Mouse (Mus musculus) neural tube, embryonic 14.5 days (tissue): ENCODE data around the gene Dctd. TPM values are rescaled to one million over a fixed set of nuclear protein-coding genes. Genes with fewer than 3 reads are reported as not detected.

ENCODE experiments used
- ATAC-seq: fragments of 200-750 bp; cut with Nextera tagmentation; 2 replicates; pipeline ENCODE4 v1.8.0; 2017; ENCODE audit warnings: low read depth, mild to moderate bottlenecking, moderate TSS enrichment, moderate library complexity
- H3K27ac ChIP-seq: fragments of 300-500 bp; sonication (generic); 2 replicates; pipeline ENCODE4 v1.5.1; 2014; ENCODE audit warnings: low read depth, mild to moderate bottlenecking, control low read depth, low read length, moderate library complexity, mixed read lengths
- H3K27me3 ChIP-seq: fragments of 300-500 bp; sonication (generic); 2 replicates; pipeline ENCODE4 v1.6.1; 2014; ENCODE audit warnings: low read length; ENCODE audit not compliant: control insufficient read depth, insufficient read depth
- H3K36me3 ChIP-seq: fragments of 300-500 bp; sonication (generic); 2 replicates; pipeline ENCODE4 v1.6.1; 2014; ENCODE audit warnings: low read length, mixed read lengths; ENCODE audit not compliant: control insufficient read depth, insufficient read depth
- H3K4me1 ChIP-seq: fragments of 300-500 bp; sonication (generic); 2 replicates; pipeline ENCODE4 v1.6.1; 2014; ENCODE audit warnings: low read length; ENCODE audit not compliant: control insufficient read depth, insufficient read depth
- H3K4me2 ChIP-seq: fragments of 300-500 bp; sonication (generic); 2 replicates; pipeline ENCODE4 v1.6.1; 2014; ENCODE audit warnings: mild to moderate bottlenecking, low read depth, low read length, control low read depth
- H3K4me3 ChIP-seq: fragments of 300-500 bp; sonication (generic); 2 replicates; pipeline ENCODE4 v1.5.1; 2014; ENCODE audit warnings: low read depth, low read length, control low read depth, mixed read lengths
- H3K9ac ChIP-seq: fragments of 300-500 bp; sonication (generic); replicated peaks from 2 replicates; pipeline ENCODE4 v1.6.1; 2014; ENCODE audit warnings: low read depth, mild to moderate bottlenecking, control low read depth, low read length, mixed read lengths
- H3K9me3 ChIP-seq: fragments of 300-500 bp; sonication (generic); 2 replicates; pipeline ENCODE4 v1.6.1; 2016; ENCODE audit warnings: low read length; ENCODE audit not compliant: control insufficient read depth
- WGBS: fragments of 180-500 bp; shearing (Covaris S2); extraction: QIAGEN DNeasy Blood & Tissue Kit; methylation state at CpG from one replicate; pipeline ENCODE4 v1.1.7; 2014; 5-methylcytosine and 5-hydroxymethylcytosine counted together
- polyA plus RNA-seq: library from polyadenylated mRNA; unstranded; fragments of >200 nt; fragmentation: Nextera tagmentation; extraction: Ambion mirVana; gene quantifications from 2 replicates; pipeline ENCODE4 v1.2.1, GENCODE M21; 2014

Gene Dctd
- polyA plus RNA-seq, 1 experiment from 2014 or later: 12.9 TPM

DNA sequence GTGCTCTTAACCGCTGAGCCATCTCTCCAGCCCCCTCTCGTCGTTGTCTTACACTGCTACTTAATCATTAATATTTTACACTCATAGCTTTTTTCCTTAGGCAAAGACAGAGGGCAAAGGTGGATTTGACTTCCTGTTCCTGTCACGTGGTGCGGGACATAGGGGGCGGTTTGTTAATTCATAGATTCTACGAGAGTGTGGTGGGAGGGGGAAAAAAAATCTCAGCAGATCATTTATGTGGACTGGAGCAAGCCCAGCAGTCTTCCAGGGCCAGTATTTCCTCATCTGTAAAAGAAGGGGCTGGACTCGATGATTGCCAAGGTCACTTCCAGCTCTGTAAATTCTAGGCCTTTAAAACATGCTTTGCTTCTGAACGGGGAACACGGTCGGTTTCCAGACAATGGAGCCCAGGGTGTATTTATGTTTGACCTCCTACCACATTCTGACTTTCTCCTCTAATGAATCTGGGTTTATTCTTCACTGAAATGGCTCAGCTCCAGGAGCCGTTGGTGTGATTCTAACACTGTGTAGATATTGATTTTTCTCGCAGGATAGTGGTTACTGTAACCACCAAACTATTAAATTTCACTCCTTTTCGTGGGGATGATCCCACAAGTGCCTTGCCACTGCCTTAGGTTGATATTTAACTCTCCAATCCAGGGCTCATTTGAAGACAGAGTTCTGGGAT lies 1.4 kb downstream of the Dctd start:
- H3K27ac ChIP-seq: no peak overlapping the region
- H3K27me3 ChIP-seq: no peaks in the 10 kb centered on the region
- no peaks in the 10 kb centered on the region for H3K36me3 ChIP-seq
- WGBS: 53% methylated on average over 14 of the region's 14 CpGs
- H3K4me3 ChIP-seq: no peak overlapping the region
- 0 out of 2 replicates have a peak, but pooled peaks cover 4% of the 10 kb centered on the region for H3K4me1 ChIP-seq
- H3K9ac ChIP-seq: no peak overlapping the region
- no peaks in the 10 kb centered on the region for H3K9me3 ChIP-seq
- no peak overlapping the region for H3K4me2 ChIP-seq
- ATAC-seq: no peak

GRCm38 (mm10) chr8:48109373-48109855 lies 10.5 kb downstream of the Dctd start:
- Histone ChIP-seq H3K9ac (peak overlapping the region; percentile 58), H3K4me2 (peak overlapping the region; percentile 60), H3K4me1 (peaks cover 4% of the 10 kb centered on the region; the same call in 1 of the 2 replicates), H3K27ac (no peak overlapping the region), H3K36me3 (no peaks in the 10 kb centered on the region), H3K9me3 (no peaks in the 10 kb centered on the region), H3K27me3 (no peaks in the 10 kb centered on the region), H3K4me3 (peak overlapping the region; percentile 50)
- WGBS: 40% methylated on average over 5 of the region's 5 CpGs
- peak; percentile 9; the same call in 1 of the 2 replicates for ATAC-seq

GRCm38 (mm10) chr8:48109856-48110780 lies 11.2 kb downstream of the Dctd start:
- no peaks in the 10 kb centered on the region for H3K36me3 ChIP-seq
- peaks cover 4% of the 10 kb centered on the region; the same call in 1 of the 2 replicates for H3K4me1 ChIP-seq
- H3K9ac ChIP-seq: peak overlapping the region; percentile 58
- ATAC-seq: peak; percentile 89
- H3K27me3 ChIP-seq: no peaks in the 10 kb centered on the region
- H3K9me3 ChIP-seq: no peaks in the 10 kb centered on the region
- peak overlapping the region; percentile 50 for H3K4me3 ChIP-seq
- H3K27ac ChIP-seq: no peak overlapping the region
- under 1% methylated on average over 46 of the region's 61 CpGs for WGBS
- H3K4me2 ChIP-seq: peak overlapping the region; percentile 60

GRCm38 (mm10) chr8:48114591-48114990 lies 15.7 kb downstream of the Dctd start:
- WGBS: 79% methylated on average over 6 of the region's 6 CpGs

GRCm38 (mm10) chr8:48122991-48123390 lies 24.1 kb downstream of the Dctd start:
- ATAC-seq: no peak
- Histone ChIP-seq H3K4me1 (no peaks in the 10 kb centered on the region), H3K4me3 (no peak overlapping the region), H3K4me2 (no peak overlapping the region), H3K9ac (no peak overlapping the region), H3K27me3 (no peaks in the 10 kb centered on the region), H3K36me3 (no peaks in the 10 kb centered on the region), H3K27ac (no peak overlapping the region), H3K9me3 (peaks cover 3% of the 10 kb centered on the region; the same call in 1 of the 2 replicates)
- 94% methylated on average over 1 of the region's 1 CpGs for WGBS

More at GRCm38 (mm10) chr8:48114591-48114990, 15.7 kb downstream of the Dctd start:
- peaks cover under 1% of the 10 kb centered on the region; the same call in 1 of the 2 replicates for H3K4me1 ChIP-seq
- no peak overlapping the region for H3K4me2 ChIP-seq
- no peaks in the 10 kb centered on the region for H3K36me3 ChIP-seq
- no peak overlapping the region for H3K9ac ChIP-seq
- H3K27me3 ChIP-seq: no peaks in the 10 kb centered on the region
- no peak overlapping the region for H3K27ac ChIP-seq
- no peak overlapping the region for H3K4me3 ChIP-seq
- peaks cover 3% of the 10 kb centered on the region; the same call in 1 of the 2 replicates for H3K9me3 ChIP-seq
- ATAC-seq: no peak

GRCm38 (mm10) chr8:48124857-48125256 lies 26.0 kb downstream of the Dctd start:
- H3K27ac ChIP-seq: no peak overlapping the region
- no peaks in the 10 kb centered on the region for H3K4me1 ChIP-seq
- WGBS: 80% methylated on average over 8 of the region's 8 CpGs
- H3K9me3 ChIP-seq: no peaks in the 10 kb centered on the region
- no peak for ATAC-seq
- H3K36me3 ChIP-seq: no peaks in the 10 kb centered on the region
- H3K4me2 ChIP-seq: no peak overlapping the region
- no peak overlapping the region for H3K9ac ChIP-seq
- no peak overlapping the region for H3K4me3 ChIP-seq
- H3K27me3 ChIP-seq: no peaks in the 10 kb centered on the region

DNA sequence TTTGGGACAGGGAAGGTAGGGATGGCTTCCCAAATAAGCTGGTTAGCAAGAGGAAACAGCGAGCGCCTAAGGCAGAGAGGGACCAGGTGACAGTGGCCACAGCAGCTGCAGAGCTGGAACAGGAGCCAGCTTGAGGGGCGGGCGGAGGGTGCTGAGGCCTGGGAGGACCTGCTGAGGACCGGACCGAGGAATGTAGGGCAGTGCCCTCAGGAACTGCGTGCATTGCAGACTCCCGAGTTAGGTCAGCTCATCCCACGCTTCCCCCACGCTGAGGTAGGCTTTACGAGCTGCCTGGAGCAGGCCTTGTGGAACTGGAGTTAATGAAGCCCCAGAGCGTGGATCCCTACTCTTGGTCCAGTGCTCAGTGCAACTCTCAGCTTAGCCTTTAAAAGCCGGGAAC lies 28.1 kb downstream of the Dctd start:
- peak; percentile 35; the same call in 1 of the 2 replicates for ATAC-seq
- H3K9me3 ChIP-seq: no peaks in the 10 kb centered on the region
- H3K27me3 ChIP-seq: no peaks in the 10 kb centered on the region
- no peak overlapping the region for H3K4me2 ChIP-seq
- H3K4me3 ChIP-seq: no peak overlapping the region
- H3K4me1 ChIP-seq: no peaks in the 10 kb centered on the region
- 82% methylated on average over 12 of the region's 13 CpGs for WGBS
- no peak overlapping the region for H3K27ac ChIP-seq
- no peak overlapping the region for H3K9ac ChIP-seq
- no peaks in the 10 kb centered on the region for H3K36me3 ChIP-seq

DNA sequence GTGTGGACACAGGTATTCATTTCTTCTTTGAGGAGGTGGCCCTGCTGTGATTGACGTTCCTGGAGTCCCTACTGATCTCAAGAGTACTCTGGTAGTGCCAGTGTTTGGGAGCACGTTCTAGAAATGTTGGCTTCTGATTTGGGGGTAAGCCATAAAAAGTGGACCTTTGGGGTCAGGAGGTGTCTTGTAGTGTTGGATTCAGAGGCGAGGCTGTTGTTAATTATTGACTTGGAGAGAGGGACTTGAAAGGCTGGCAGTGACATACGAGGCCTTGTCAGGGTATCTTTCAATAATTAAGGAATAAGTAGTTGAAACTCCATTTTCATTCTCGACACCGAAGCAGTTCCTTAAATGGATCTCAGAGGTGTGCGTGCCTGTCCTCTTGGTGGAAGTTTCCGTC lies 31.4 kb downstream of the Dctd start:
- WGBS: 62% methylated on average over 8 of the region's 8 CpGs
- no peak overlapping the region for H3K4me3 ChIP-seq
- no peaks in the 10 kb centered on the region for H3K9me3 ChIP-seq
- ATAC-seq: no peak
- no peaks in the 10 kb centered on the region for H3K27me3 ChIP-seq
- no peak overlapping the region for H3K27ac ChIP-seq
- H3K36me3 ChIP-seq: no peaks in the 10 kb centered on the region
- no peak overlapping the region for H3K9ac ChIP-seq
- H3K4me2 ChIP-seq: no peak overlapping the region
- H3K4me1 ChIP-seq: no peaks in the 10 kb centered on the region
